Mouse (Mus musculus): ENCODE data around the gene Kcnk18. TPM values are rescaled to one million over a fixed set of nuclear protein-coding genes. Genes with fewer than 3 reads are reported as not detected.

The Kcnk18 gene
- polyA plus RNA-seq, 1 experiment, result 0.04 TPM

DNA sequence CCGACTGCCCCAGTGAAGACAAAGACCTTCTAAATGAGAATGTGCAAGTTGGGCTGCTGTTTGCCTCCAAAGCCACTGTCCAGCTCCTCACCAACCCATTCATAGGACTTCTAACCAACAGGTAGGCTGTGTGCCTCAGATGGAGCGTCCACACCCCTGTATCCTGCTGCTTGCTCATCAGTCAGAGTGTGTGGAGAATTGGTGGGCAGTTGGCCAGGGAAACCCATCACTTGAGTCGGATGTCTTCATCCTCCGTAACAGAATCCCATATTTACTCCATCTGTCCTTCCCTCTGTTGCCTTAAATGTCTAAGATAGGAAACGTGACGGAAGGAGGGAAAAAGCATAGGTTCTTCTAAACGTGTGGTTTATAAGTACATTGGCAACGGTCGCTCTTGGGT lies 44.2 kb downstream of the Kcnk18 start:
- H3K4me3 ChIP-seq (ENCODE audit: control insufficient read depth, low read depth, low read length), result no peak overlapping the region
- H3K36me3 ChIP-seq (ENCODE audit: control insufficient read depth, insufficient read depth, low read length), result no peaks in the 10 kb centered on the region
- no peaks in the 10 kb centered on the region for H3K27me3 ChIP-seq (ENCODE audit: control insufficient read depth, insufficient read depth, low read length)
- no peak overlapping the region for H3K27ac ChIP-seq (ENCODE audit: control insufficient read depth, insufficient read depth, low read depth, low read length)
- TF ChIP-seq CTCF (IDR thresholded peaks at IDR 0.05; ENCODE audit: control insufficient read depth, insufficient read depth, insufficient replicate concordance, low read depth, low read length), result no peak
- no peak for TF ChIP-seq POLR2A (IDR thresholded peaks at IDR 0.05; ENCODE audit: control insufficient read depth, low read depth, low read length)
- peaks cover 8% of the 10 kb centered on the region for H3K4me1 ChIP-seq (ENCODE audit: control insufficient read depth, insufficient read depth, low read length)

DNA sequence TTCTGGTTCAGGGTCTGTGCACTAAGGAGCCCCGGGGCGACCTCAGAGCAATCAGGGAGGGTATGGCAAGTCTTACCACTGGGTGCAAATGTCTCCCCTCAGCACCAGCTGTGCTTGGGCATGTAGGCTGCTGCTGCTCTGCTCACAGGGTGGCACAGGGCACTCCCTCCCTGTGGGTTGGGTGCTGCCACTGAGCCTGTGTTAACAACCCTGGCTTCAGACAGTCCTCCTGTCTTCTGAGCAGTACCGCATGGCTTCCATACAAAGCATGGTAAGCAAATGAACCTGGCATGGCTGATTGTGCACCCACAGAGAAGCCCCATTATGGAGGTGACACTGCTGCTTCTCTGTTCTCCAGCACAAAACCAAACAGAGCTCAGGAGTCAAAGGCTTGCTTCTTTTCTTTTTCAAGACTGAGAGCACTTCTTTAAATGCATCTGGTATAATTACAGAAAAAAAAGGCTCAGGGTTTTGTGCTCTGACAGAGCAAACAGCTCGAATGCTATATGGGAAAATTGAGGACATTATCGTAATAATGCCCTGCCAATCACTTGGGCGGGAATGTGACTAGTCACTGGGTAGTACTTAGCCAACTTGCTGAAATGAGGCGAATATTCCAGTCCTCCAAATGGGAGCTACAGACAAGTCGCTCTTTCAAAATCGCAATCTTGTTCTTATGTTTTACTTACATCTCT lies 46.0 kb downstream of the Kcnk18 start:
- no peak overlapping the region for H3K4me3 ChIP-seq (ENCODE audit: control insufficient read depth, low read depth, low read length)
- no peaks in the 10 kb centered on the region for H3K36me3 ChIP-seq (ENCODE audit: control insufficient read depth, insufficient read depth, low read length)
- H3K27me3 ChIP-seq (ENCODE audit: control insufficient read depth, insufficient read depth, low read length), result no peaks in the 10 kb centered on the region
- peaks cover 8% of the 10 kb centered on the region for H3K4me1 ChIP-seq (ENCODE audit: control insufficient read depth, insufficient read depth, low read length)
- no peak overlapping the region for H3K27ac ChIP-seq (ENCODE audit: control insufficient read depth, insufficient read depth, low read depth, low read length)
- no peak for TF ChIP-seq POLR2A (IDR thresholded peaks at IDR 0.05; ENCODE audit: control insufficient read depth, low read depth, low read length)

DNA sequence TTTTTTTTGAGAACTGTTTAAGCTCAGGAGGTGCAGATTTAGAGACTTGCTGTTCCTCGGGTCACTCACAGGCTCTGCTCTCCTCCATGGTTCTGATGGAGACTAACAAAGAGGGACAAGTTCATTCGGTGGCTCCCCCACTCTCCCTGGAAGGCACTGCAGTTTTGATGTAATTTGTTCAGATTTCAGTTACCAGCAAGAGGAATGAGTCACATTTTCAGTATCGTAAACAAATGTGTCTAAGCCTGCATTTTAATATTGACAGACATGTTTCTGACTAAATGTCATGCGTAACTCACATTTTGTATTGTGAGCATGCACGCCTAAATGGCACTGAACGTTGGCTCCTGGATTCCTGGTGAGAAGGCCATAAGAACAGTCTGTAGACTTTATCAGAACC lies 46.9 kb downstream of the Kcnk18 start:
- peaks cover 2% of the 10 kb centered on the region for H3K4me1 ChIP-seq (ENCODE audit: control insufficient read depth, insufficient read depth, low read length)
- no peaks in the 10 kb centered on the region for H3K36me3 ChIP-seq (ENCODE audit: control insufficient read depth, insufficient read depth, low read length)
- H3K27me3 ChIP-seq (ENCODE audit: control insufficient read depth, insufficient read depth, low read length), result no peaks in the 10 kb centered on the region
- no peak overlapping the region for H3K4me3 ChIP-seq (ENCODE audit: control insufficient read depth, low read depth, low read length)
- H3K27ac ChIP-seq (ENCODE audit: control insufficient read depth, insufficient read depth, low read depth, low read length), result no peak overlapping the region
- no peak for TF ChIP-seq CTCF (IDR thresholded peaks at IDR 0.05; ENCODE audit: control insufficient read depth, insufficient read depth, insufficient replicate concordance, low read depth, low read length)
- no peak for TF ChIP-seq POLR2A (IDR thresholded peaks at IDR 0.05; ENCODE audit: control insufficient read depth, low read depth, low read length)

DNA sequence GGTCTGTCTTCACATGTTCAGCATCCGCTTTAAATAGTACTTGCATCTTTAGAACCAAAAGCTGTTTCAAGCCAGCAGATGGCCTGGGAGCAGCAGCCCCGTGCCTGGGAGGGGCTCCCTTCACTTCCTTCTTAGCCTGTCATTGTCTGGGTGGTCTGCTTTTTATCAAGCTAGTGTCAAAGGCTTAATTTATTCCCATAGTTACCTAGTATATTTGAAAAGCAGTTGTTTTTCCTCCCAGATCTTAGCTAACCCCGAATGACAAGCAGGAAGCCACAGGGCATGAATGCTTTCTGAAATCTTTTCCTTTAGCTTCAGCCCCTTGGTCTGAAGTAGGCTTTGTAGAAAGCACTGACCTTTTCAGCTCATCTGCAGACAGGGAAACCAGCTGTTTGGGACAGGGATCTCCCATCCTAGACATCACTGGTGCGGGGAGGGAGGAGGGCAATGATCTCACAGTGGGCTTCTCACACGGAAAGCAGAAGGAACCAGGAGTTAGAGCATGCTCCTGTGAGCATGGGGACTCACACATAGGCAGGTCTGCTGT lies 48.5 kb downstream of the Kcnk18 start:
- H3K27ac ChIP-seq (ENCODE audit: control insufficient read depth, insufficient read depth, low read depth, low read length), result no peak overlapping the region
- no peak for TF ChIP-seq CTCF (IDR thresholded peaks at IDR 0.05; ENCODE audit: control insufficient read depth, insufficient read depth, insufficient replicate concordance, low read depth, low read length)
- no peak for TF ChIP-seq POLR2A (IDR thresholded peaks at IDR 0.05; ENCODE audit: control insufficient read depth, low read depth, low read length)
- no peak overlapping the region for H3K4me3 ChIP-seq (ENCODE audit: control insufficient read depth, low read depth, low read length)
- no peaks in the 10 kb centered on the region for H3K4me1 ChIP-seq (ENCODE audit: control insufficient read depth, insufficient read depth, low read length)
- no peaks in the 10 kb centered on the region for H3K36me3 ChIP-seq (ENCODE audit: control insufficient read depth, insufficient read depth, low read length)
- H3K27me3 ChIP-seq (ENCODE audit: control insufficient read depth, insufficient read depth, low read length), result no peaks in the 10 kb centered on the region

DNA sequence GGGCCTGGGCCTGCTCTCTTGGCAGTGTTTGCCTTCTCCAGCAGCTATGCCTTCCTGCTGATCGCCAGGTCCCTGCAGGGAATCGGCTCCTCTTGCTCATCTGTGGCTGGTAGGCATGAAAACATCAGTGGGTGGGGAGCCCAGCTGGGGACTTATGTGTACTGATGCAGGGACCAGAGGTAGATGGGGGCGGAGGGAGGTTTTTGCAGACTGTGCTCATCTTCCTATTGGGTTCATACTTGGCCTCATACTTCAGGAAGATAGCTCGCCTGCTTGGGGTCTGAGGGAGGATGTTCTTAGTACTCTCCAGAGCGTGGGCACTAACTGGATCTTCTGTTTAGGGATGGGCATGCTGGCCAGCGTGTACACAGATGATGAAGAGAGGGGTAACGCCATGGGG lies 54.2 kb downstream of the Kcnk18 start:
- no peaks in the 10 kb centered on the region for H3K4me1 ChIP-seq (ENCODE audit: control insufficient read depth, insufficient read depth, low read length)
- no peaks in the 10 kb centered on the region for H3K36me3 ChIP-seq (ENCODE audit: control insufficient read depth, insufficient read depth, low read length)
- no peak for TF ChIP-seq POLR2A (IDR thresholded peaks at IDR 0.05; ENCODE audit: control insufficient read depth, low read depth, low read length)
- TF ChIP-seq CTCF (IDR thresholded peaks at IDR 0.05; ENCODE audit: control insufficient read depth, insufficient read depth, insufficient replicate concordance, low read depth, low read length), result no peak
- H3K27me3 ChIP-seq (ENCODE audit: control insufficient read depth, insufficient read depth, low read length), result no peaks in the 10 kb centered on the region
- no peak overlapping the region for H3K27ac ChIP-seq (ENCODE audit: control insufficient read depth, insufficient read depth, low read depth, low read length)
- no peak overlapping the region for H3K4me3 ChIP-seq (ENCODE audit: control insufficient read depth, low read depth, low read length)

DNA sequence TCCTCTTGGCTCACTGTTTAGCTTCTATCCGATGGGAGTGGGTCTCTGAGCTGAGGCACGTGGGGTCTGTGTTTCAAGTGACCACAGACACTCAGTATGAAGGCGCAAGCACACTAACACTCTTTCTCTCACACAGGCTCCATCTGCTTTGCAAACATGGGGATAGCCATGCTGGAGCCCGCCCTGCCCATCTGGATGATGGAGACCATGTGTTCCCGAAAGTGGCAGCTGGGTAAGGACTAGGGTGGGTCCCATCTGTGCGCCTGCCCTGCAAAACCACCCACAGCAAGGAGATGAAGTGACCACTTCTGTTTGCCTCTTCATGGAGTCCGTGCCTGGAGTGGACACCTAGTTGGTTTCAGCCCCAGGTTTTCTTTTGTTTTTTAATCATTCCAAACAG lies 57.3 kb downstream of the Kcnk18 start:
- TF ChIP-seq POLR2A (IDR thresholded peaks at IDR 0.05; ENCODE audit: control insufficient read depth, low read depth, low read length) (no peak), CTCF (IDR thresholded peaks at IDR 0.05; ENCODE audit: control insufficient read depth, insufficient read depth, insufficient replicate concordance, low read depth, low read length) (no peak)
- no peak overlapping the region for H3K4me3 ChIP-seq (ENCODE audit: control insufficient read depth, low read depth, low read length)
- no peak overlapping the region for H3K27ac ChIP-seq (ENCODE audit: control insufficient read depth, insufficient read depth, low read depth, low read length)
- H3K4me1 ChIP-seq (ENCODE audit: control insufficient read depth, insufficient read depth, low read length), result no peaks in the 10 kb centered on the region
- H3K36me3 ChIP-seq (ENCODE audit: control insufficient read depth, insufficient read depth, low read length), result no peaks in the 10 kb centered on the region
- no peaks in the 10 kb centered on the region for H3K27me3 ChIP-seq (ENCODE audit: control insufficient read depth, insufficient read depth, low read length)

DNA sequence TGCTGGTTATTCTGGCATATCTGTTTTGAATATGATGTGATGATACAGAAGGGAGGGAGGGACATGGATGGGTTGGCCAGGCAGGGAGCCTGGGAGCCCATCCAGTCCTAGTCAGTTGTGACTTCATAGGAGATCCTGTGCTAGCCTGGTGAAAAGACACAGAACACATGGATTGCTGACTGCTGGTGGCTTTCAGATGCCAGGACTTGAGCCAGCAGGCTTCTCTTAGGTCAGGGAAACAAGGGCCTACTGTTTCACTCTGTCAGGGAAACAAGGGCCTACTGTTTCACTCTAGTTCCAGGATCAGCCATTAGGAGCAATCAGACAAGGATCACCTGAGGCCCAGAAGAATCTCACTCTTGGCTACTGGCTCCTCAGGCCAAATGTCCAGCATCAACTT lies 61.8 kb downstream of the Kcnk18 start:
- Histone ChIP-seq H3K36me3 (ENCODE audit: control insufficient read depth, insufficient read depth, low read length) (no peaks in the 10 kb centered on the region), H3K27ac (ENCODE audit: control insufficient read depth, insufficient read depth, low read depth, low read length) (no peak overlapping the region), H3K4me3 (ENCODE audit: control insufficient read depth, low read depth, low read length) (no peak overlapping the region), H3K4me1 (ENCODE audit: control insufficient read depth, insufficient read depth, low read length) (no peaks in the 10 kb centered on the region), H3K27me3 (ENCODE audit: control insufficient read depth, insufficient read depth, low read length) (no peaks in the 10 kb centered on the region)
- TF ChIP-seq CTCF (IDR thresholded peaks at IDR 0.05; ENCODE audit: control insufficient read depth, insufficient read depth, insufficient replicate concordance, low read depth, low read length), result no peak
- TF ChIP-seq POLR2A (IDR thresholded peaks at IDR 0.05; ENCODE audit: control insufficient read depth, low read depth, low read length), result no peak
